Mouse (Mus musculus): ENCODE results near the gene Hist3h2a. TPM values are rescaled to one million over a fixed set of nuclear protein-coding genes. Genes with fewer than 3 reads are reported as not detected.
A peak's percentile ranks its signal among the peaks of the same experiment; 100 is the strongest.

Hist3h2a gene
- polyA plus RNA-seq, 1 experiment, result 2.9 TPM

GRCm38 (mm10) chr11:58955868-58956257 lies 1.4 kb downstream of the Hist3h2a start:
- Histone ChIP-seq H3K9ac (ENCODE audit: low read depth, poor library complexity, severe bottlenecking) (peak overlapping the region; percentile 83), H3K36me3 (ENCODE audit: control insufficient read depth, insufficient read depth, low read length, poor library complexity, severe bottlenecking) (no peaks in the 10 kb centered on the region), H3K4me3 (ENCODE audit: low read depth, low read length) (peak overlapping the region; percentile 92), H3K4me1 (ENCODE audit: control insufficient read depth, insufficient read depth, low read length) (no peaks in the 10 kb centered on the region), H3K27ac (ENCODE audit: insufficient read depth, low read length) (no peak overlapping the region), H3K9me3 (replicated peaks; ENCODE audit: control insufficient read depth, insufficient read depth, low read length, poor library complexity, severe bottlenecking) (no peaks in the 10 kb centered on the region), H3K27me3 (ENCODE audit: control insufficient read depth, insufficient read depth, low read length, poor library complexity, severe bottlenecking) (no peaks in the 10 kb centered on the region)
- TF ChIP-seq POLR2A (IDR thresholded peaks at IDR 0.05; ENCODE audit: insufficient read depth, low read length) (no peak), CTCF (IDR thresholded peaks at IDR 0.05; ENCODE audit: low read depth, low read length) (no peak), EP300 (IDR thresholded peaks at IDR 0.05; ENCODE audit: insufficient read depth, low read depth, low read length) (no peak)

GRCm38 (mm10) chr11:58957226-58957914 lies 2.9 kb downstream of the Hist3h2a start:
- H3K4me1 ChIP-seq (ENCODE audit: control insufficient read depth, insufficient read depth, low read length), result no peaks in the 10 kb centered on the region
- H3K36me3 ChIP-seq (ENCODE audit: control insufficient read depth, insufficient read depth, low read length, poor library complexity, severe bottlenecking), result no peaks in the 10 kb centered on the region
- H3K4me3 ChIP-seq (ENCODE audit: low read depth, low read length), result no peak overlapping the region
- TF ChIP-seq CTCF (IDR thresholded peaks at IDR 0.05; ENCODE audit: low read depth, low read length) (no peak), EP300 (IDR thresholded peaks at IDR 0.05; ENCODE audit: insufficient read depth, low read depth, low read length) (no peak), POLR2A (IDR thresholded peaks at IDR 0.05; ENCODE audit: insufficient read depth, low read length) (no peak)
- no peak overlapping the region for H3K9ac ChIP-seq (ENCODE audit: low read depth, poor library complexity, severe bottlenecking)
- H3K27me3 ChIP-seq (ENCODE audit: control insufficient read depth, insufficient read depth, low read length, poor library complexity, severe bottlenecking), result no peaks in the 10 kb centered on the region
- H3K27ac ChIP-seq (ENCODE audit: insufficient read depth, low read length), result no peak overlapping the region
- H3K9me3 ChIP-seq (replicated peaks; ENCODE audit: control insufficient read depth, insufficient read depth, low read length, poor library complexity, severe bottlenecking), result peaks cover 6% of the 10 kb centered on the region

- H3K27ac ChIP-seq (ENCODE audit: insufficient read depth, low read length), result no peak overlapping the region
- H3K9me3 ChIP-seq (replicated peaks; ENCODE audit: control insufficient read depth, insufficient read depth, low read length, poor library complexity, severe bottlenecking), result peaks cover 6% of the 10 kb centered on the region
- H3K36me3 ChIP-seq (ENCODE audit: control insufficient read depth, insufficient read depth, low read length, poor library complexity, severe bottlenecking), result no peaks in the 10 kb centered on the region
- no peak overlapping the region for H3K9ac ChIP-seq (ENCODE audit: low read depth, poor library complexity, severe bottlenecking)
- H3K4me3 ChIP-seq (ENCODE audit: low read depth, low read length), result no peak overlapping the region
- TF ChIP-seq EP300 (IDR thresholded peaks at IDR 0.05; ENCODE audit: insufficient read depth, low read depth, low read length) (no peak), CTCF (IDR thresholded peaks at IDR 0.05; ENCODE audit: low read depth, low read length) (no peak), POLR2A (IDR thresholded peaks at IDR 0.05; ENCODE audit: insufficient read depth, low read length) (no peak)
- no peaks in the 10 kb centered on the region for H3K27me3 ChIP-seq (ENCODE audit: control insufficient read depth, insufficient read depth, low read length, poor library complexity, severe bottlenecking)
- H3K4me1 ChIP-seq (ENCODE audit: control insufficient read depth, insufficient read depth, low read length), result no peaks in the 10 kb centered on the region
Measured at GRCm38 (mm10) chr11:58958536-58958935, 4.1 kb downstream of the Hist3h2a start.

- TF ChIP-seq POLR2A (IDR thresholded peaks at IDR 0.05; ENCODE audit: insufficient read depth, low read length), result no peak
- Histone ChIP-seq H3K9ac (ENCODE audit: low read depth, poor library complexity, severe bottlenecking) (0 out of 2 replicates have a peak overlapping the region, but pooled peaks have one; percentile 7), H3K4me3 (ENCODE audit: low read depth, low read length) (no peak overlapping the region), H3K27me3 (ENCODE audit: control insufficient read depth, insufficient read depth, low read length, poor library complexity, severe bottlenecking) (no peaks in the 10 kb centered on the region), H3K9me3 (replicated peaks; ENCODE audit: control insufficient read depth, insufficient read depth, low read length, poor library complexity, severe bottlenecking) (peaks cover 6% of the 10 kb centered on the region), H3K4me1 (ENCODE audit: control insufficient read depth, insufficient read depth, low read length) (no peaks in the 10 kb centered on the region), H3K27ac (ENCODE audit: insufficient read depth, low read length) (no peak overlapping the region), H3K36me3 (ENCODE audit: control insufficient read depth, insufficient read depth, low read length, poor library complexity, severe bottlenecking) (no peaks in the 10 kb centered on the region)
Measured at GRCm38 (mm10) chr11:58959186-58959825, 4.8 kb downstream of the Hist3h2a start.

- H3K27me3 ChIP-seq (ENCODE audit: control insufficient read depth, insufficient read depth, low read length, poor library complexity, severe bottlenecking), result no peaks in the 10 kb centered on the region
Measured at GRCm38 (mm10) chr11:58959921-58960465, 5.5 kb downstream of the Hist3h2a start.

More at GRCm38 (mm10) chr11:58959921-58960465, 5.5 kb downstream of the Hist3h2a start:
- H3K9ac ChIP-seq (ENCODE audit: low read depth, poor library complexity, severe bottlenecking), result peak overlapping the region; percentile 36; the same call in 1 of the 2 replicates
- H3K36me3 ChIP-seq (ENCODE audit: control insufficient read depth, insufficient read depth, low read length, poor library complexity, severe bottlenecking), result no peaks in the 10 kb centered on the region
- no peaks in the 10 kb centered on the region for H3K4me1 ChIP-seq (ENCODE audit: control insufficient read depth, insufficient read depth, low read length)
- TF ChIP-seq POLR2A (IDR thresholded peaks at IDR 0.05; ENCODE audit: insufficient read depth, low read length) (no peak), CTCF (IDR thresholded peaks at IDR 0.05; ENCODE audit: low read depth, low read length) (peak; percentile 31), EP300 (IDR thresholded peaks at IDR 0.05; ENCODE audit: insufficient read depth, low read depth, low read length) (no peak)
- H3K27ac ChIP-seq (ENCODE audit: insufficient read depth, low read length), result no peak overlapping the region
- peaks cover 6% of the 10 kb centered on the region for H3K9me3 ChIP-seq (replicated peaks; ENCODE audit: control insufficient read depth, insufficient read depth, low read length, poor library complexity, severe bottlenecking)
- H3K4me3 ChIP-seq (ENCODE audit: low read depth, low read length), result peak overlapping the region; percentile 77

All from ES-Bruce4 (cell line).